Mouse (Mus musculus): ENCODE measurements around the gene Kcnk4. TPM values are rescaled to one million over a fixed set of nuclear protein-coding genes. Genes with fewer than 3 reads are reported as not detected.
"Not testable (repeated sequence)": the region's sequence is repeated elsewhere in the genome, so short reads cannot be mapped to it uniquely, and the experiment has no call there.

The Kcnk4 gene
- polyA plus RNA-seq, 1 experiment from 2014 or later: 8.5 TPM

GRCm38 (mm10) chr19:6905498-6906159 is 28.7 kb downstream of the Kcnk4 start:
- Histone ChIP-seq H3K4me1 (replicated peaks; ENCODE audit: control insufficient read depth, insufficient read depth, low read length) (peaks cover 18% of the 10 kb centered on the region), H3K4me2 (replicated peaks) (no peak overlapping the region), H3K4me3 (replicated peaks; ENCODE audit: low read length) (no peak overlapping the region), H3K9me3 (ENCODE audit: control insufficient read depth, low read length) (no peaks in the 10 kb centered on the region), H3K27ac (no peak overlapping the region), H3K9ac (no peak overlapping the region), H3K36me3 (replicated peaks; ENCODE audit: control insufficient read depth, insufficient read depth) (peaks cover 34% of the 10 kb centered on the region), H3K27me3 (ENCODE audit: control insufficient read depth, insufficient read depth, low read length) (no peaks in the 10 kb centered on the region)
- 96% methylated on average over 10 of the region's 11 CpGs for WGBS
- ATAC-seq (ENCODE audit: low FRiP score) (no peak), DNase-seq (ENCODE audit: low spot score) (no peak)

GRCm38 (mm10) chr19:6904846-6905245 is 29.5 kb downstream of the Kcnk4 start:
- Histone ChIP-seq H3K27me3 (ENCODE audit: control insufficient read depth, insufficient read depth, low read length) (no peaks in the 10 kb centered on the region), H3K4me3 (replicated peaks; ENCODE audit: low read length) (no peak overlapping the region)
- 87% methylated on average over 2 of the region's 2 CpGs for WGBS

GRCm38 (mm10) chr19:6903031-6903430 is 31.3 kb downstream of the Kcnk4 start:
- DNase-seq (ENCODE audit: low spot score): no peak

More at GRCm38 (mm10) chr19:6904846-6905245, 29.5 kb downstream of the Kcnk4 start:
- DNase-seq (ENCODE audit: low spot score) (no peak), ATAC-seq (ENCODE audit: low FRiP score) (no peak)
- Histone ChIP-seq H3K9ac (no peak overlapping the region), H3K4me2 (replicated peaks) (no peak overlapping the region), H3K36me3 (replicated peaks; ENCODE audit: control insufficient read depth, insufficient read depth) (peaks cover 34% of the 10 kb centered on the region), H3K27ac (no peak overlapping the region), H3K9me3 (ENCODE audit: control insufficient read depth, low read length) (no peaks in the 10 kb centered on the region), H3K4me1 (replicated peaks; ENCODE audit: control insufficient read depth, insufficient read depth, low read length) (peaks cover 18% of the 10 kb centered on the region)

GRCm38 (mm10) chr19:6899641-6900040 is 34.7 kb downstream of the Kcnk4 start:
- Histone ChIP-seq H3K4me3 (replicated peaks; ENCODE audit: low read length) (no peak overlapping the region), H3K36me3 (replicated peaks; ENCODE audit: control insufficient read depth, insufficient read depth) (peaks cover 7% of the 10 kb centered on the region), H3K4me1 (replicated peaks; ENCODE audit: control insufficient read depth, insufficient read depth, low read length) (no peaks in the 10 kb centered on the region), H3K27ac (no peak overlapping the region), H3K4me2 (replicated peaks) (no peak overlapping the region), H3K9me3 (ENCODE audit: control insufficient read depth, low read length) (no peaks in the 10 kb centered on the region), H3K9ac (no peak overlapping the region), H3K27me3 (ENCODE audit: control insufficient read depth, insufficient read depth, low read length) (no peaks in the 10 kb centered on the region)
- DNase-seq (ENCODE audit: low spot score) (no peak), ATAC-seq (ENCODE audit: low FRiP score) (no peak)
- WGBS: 83% methylated on average over 4 of the region's 4 CpGs

More at GRCm38 (mm10) chr19:6903031-6903430, 31.3 kb downstream of the Kcnk4 start:
- H3K36me3 ChIP-seq (replicated peaks; ENCODE audit: control insufficient read depth, insufficient read depth): peaks cover 34% of the 10 kb centered on the region
- H3K9me3 ChIP-seq (ENCODE audit: control insufficient read depth, low read length): no peaks in the 10 kb centered on the region
- peaks cover 7% of the 10 kb centered on the region; the same call in 1 of the 2 replicates for H3K4me1 ChIP-seq (replicated peaks; ENCODE audit: control insufficient read depth, insufficient read depth, low read length)
- no peaks in the 10 kb centered on the region for H3K27me3 ChIP-seq (ENCODE audit: control insufficient read depth, insufficient read depth, low read length)
- no peak overlapping the region for H3K9ac ChIP-seq
- H3K27ac ChIP-seq: no peak overlapping the region
- ATAC-seq (ENCODE audit: low FRiP score): no peak
- H3K4me3 ChIP-seq (replicated peaks; ENCODE audit: low read length): no peak overlapping the region
- no peak overlapping the region for H3K4me2 ChIP-seq (replicated peaks)
- 100% methylated on average over 1 of the region's 1 CpGs for WGBS

GRCm38 (mm10) chr19:6895608-6896305 is 38.6 kb downstream of the Kcnk4 start:
- WGBS: 95% methylated on average over 18 of the region's 18 CpGs
- H3K27ac ChIP-seq; H3K27me3 ChIP-seq (ENCODE audit: control insufficient read depth, insufficient read depth, low read length); ATAC-seq (ENCODE audit: low FRiP score); H3K4me1 ChIP-seq (replicated peaks; ENCODE audit: control insufficient read depth, insufficient read depth, low read length); H3K9me3 ChIP-seq (ENCODE audit: control insufficient read depth, low read length); H3K9ac ChIP-seq; DNase-seq (ENCODE audit: low spot score); H3K36me3 ChIP-seq (replicated peaks; ENCODE audit: control insufficient read depth, insufficient read depth); H3K4me2 ChIP-seq (replicated peaks); H3K4me3 ChIP-seq (replicated peaks; ENCODE audit: low read length): not testable (repeated sequence)

GRCm38 (mm10) chr19:6893731-6894451 is 40.4 kb downstream of the Kcnk4 start:
- Histone ChIP-seq H3K27ac (no peak overlapping the region), H3K4me2 (replicated peaks) (no peak overlapping the region), H3K4me1 (replicated peaks; ENCODE audit: control insufficient read depth, insufficient read depth, low read length) (no peaks in the 10 kb centered on the region), H3K4me3 (replicated peaks; ENCODE audit: low read length) (no peak overlapping the region), H3K36me3 (replicated peaks; ENCODE audit: control insufficient read depth, insufficient read depth) (no peaks in the 10 kb centered on the region), H3K27me3 (ENCODE audit: control insufficient read depth, insufficient read depth, low read length) (no peaks in the 10 kb centered on the region), H3K9me3 (ENCODE audit: control insufficient read depth, low read length) (no peaks in the 10 kb centered on the region), H3K9ac (no peak overlapping the region)
- ATAC-seq (ENCODE audit: low FRiP score) (no peak), DNase-seq (ENCODE audit: low spot score) (no peak)
- 95% methylated on average over 14 of the region's 14 CpGs for WGBS

GRCm38 (mm10) chr19:6892512-6892911 is 41.8 kb downstream of the Kcnk4 start:
- no peaks in the 10 kb centered on the region for H3K4me1 ChIP-seq (replicated peaks; ENCODE audit: control insufficient read depth, insufficient read depth, low read length)
- ATAC-seq (ENCODE audit: low FRiP score): no peak
- H3K27me3 ChIP-seq (ENCODE audit: control insufficient read depth, insufficient read depth, low read length): no peaks in the 10 kb centered on the region
- no peaks in the 10 kb centered on the region for H3K9me3 ChIP-seq (ENCODE audit: control insufficient read depth, low read length)
- no peak overlapping the region for H3K4me2 ChIP-seq (replicated peaks)
- H3K27ac ChIP-seq: no peak overlapping the region
- H3K36me3 ChIP-seq (replicated peaks; ENCODE audit: control insufficient read depth, insufficient read depth): no peaks in the 10 kb centered on the region
- WGBS: 66% methylated on average over 4 of the region's 4 CpGs
- H3K4me3 ChIP-seq (replicated peaks; ENCODE audit: low read length): no peak overlapping the region
- DNase-seq (ENCODE audit: low spot score): no peak
- no peak overlapping the region for H3K9ac ChIP-seq

- no peaks in the 10 kb centered on the region for H3K36me3 ChIP-seq (replicated peaks; ENCODE audit: control insufficient read depth, insufficient read depth)
- WGBS: 91% methylated on average over 4 of the region's 4 CpGs
- H3K4me3 ChIP-seq (replicated peaks; ENCODE audit: low read length): no peak overlapping the region
- ATAC-seq (ENCODE audit: low FRiP score) (no peak), DNase-seq (ENCODE audit: low spot score) (no peak)
- peaks cover 15% of the 10 kb centered on the region for H3K9me3 ChIP-seq (ENCODE audit: control insufficient read depth, low read length)
- H3K4me1 ChIP-seq (replicated peaks; ENCODE audit: control insufficient read depth, insufficient read depth, low read length): no peaks in the 10 kb centered on the region
- H3K9ac ChIP-seq: no peak overlapping the region
- no peak overlapping the region for H3K27ac ChIP-seq
- H3K27me3 ChIP-seq (ENCODE audit: control insufficient read depth, insufficient read depth, low read length): no peaks in the 10 kb centered on the region
- H3K4me2 ChIP-seq (replicated peaks): no peak overlapping the region
These were observed 56.4 kb downstream of the Kcnk4 start for GRCm38 (mm10) chr19:6877965-6878364.

- Histone ChIP-seq H3K4me1 (replicated peaks; ENCODE audit: control insufficient read depth, insufficient read depth, low read length) (no peaks in the 10 kb centered on the region), H3K27ac (no peak overlapping the region), H3K27me3 (ENCODE audit: control insufficient read depth, insufficient read depth, low read length) (no peaks in the 10 kb centered on the region), H3K9me3 (ENCODE audit: control insufficient read depth, low read length) (peaks cover 15% of the 10 kb centered on the region), H3K4me3 (replicated peaks; ENCODE audit: low read length) (no peak overlapping the region), H3K36me3 (replicated peaks; ENCODE audit: control insufficient read depth, insufficient read depth) (no peaks in the 10 kb centered on the region), H3K4me2 (replicated peaks) (no peak overlapping the region), H3K9ac (no peak overlapping the region)
- DNase-seq (ENCODE audit: low spot score) (no peak), ATAC-seq (ENCODE audit: low FRiP score) (no peak)
These were observed 57.5 kb downstream of the Kcnk4 start for GRCm38 (mm10) chr19:6876799-6877198.

All from hindbrain, embryonic 14.5 days (tissue).